Mouse (Mus musculus): ENCODE results near the gene Arhgef3.

GRCm38 (mm10) chr14:27167177-27167576 is 52.5 kb downstream of the Arhgef3 start:
- TF ChIP-seq POLR2A (IDR thresholded peaks at IDR 0.05; ENCODE audit: insufficient read depth, low read depth, low read length) (no peak), CTCF (IDR thresholded peaks at IDR 0.05) (no peak), EP300 (IDR thresholded peaks at IDR 0.05; ENCODE audit: insufficient read depth, low read depth, low read length) (no peak)

All from heart, adult 2 months (tissue).